Mouse (Mus musculus): ENCODE data around the gene Spata2.

The Spata2 gene

GRCm38 (mm10) chr2:167492713-167493636 lies at the start of gene Spata2:
TSS of gene Spata2 (minus strand) at chr2:167492887.
- peak; percentile 91 for DNase-seq (ENCODE audit: low spot score)

GRCm38 (mm10) chr2:167542361-167542760 lies 49.7 kb upstream of the Spata2 start:
- no peak for DNase-seq (ENCODE audit: low spot score)

GRCm38 (mm10) chr2:167541761-167542160 lies 49.1 kb upstream of the Spata2 start:
- no peak for DNase-seq (ENCODE audit: low spot score)

DNA sequence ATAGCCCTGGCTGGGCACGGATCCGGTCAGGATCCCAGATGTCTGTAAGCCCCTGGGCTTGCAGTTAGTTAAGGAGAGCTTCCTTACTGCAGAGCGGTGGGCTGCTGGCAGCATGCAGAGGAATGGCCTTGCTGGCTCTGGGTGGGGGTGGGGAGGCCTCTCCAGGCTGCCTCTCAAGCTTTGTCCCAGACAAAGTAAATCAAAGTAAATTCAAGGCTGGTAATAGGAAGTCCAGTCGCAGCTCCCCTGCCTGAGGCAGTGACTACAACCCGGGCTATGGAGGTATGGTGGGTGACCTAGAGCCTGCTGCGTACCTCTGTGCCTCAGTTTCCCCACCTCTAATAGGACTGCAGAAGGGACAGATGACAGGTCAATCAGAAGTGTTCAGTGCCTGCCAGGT lies 48.6 kb upstream of the Spata2 start:
- peak; percentile 51 for DNase-seq (ENCODE audit: low spot score)

DNA sequence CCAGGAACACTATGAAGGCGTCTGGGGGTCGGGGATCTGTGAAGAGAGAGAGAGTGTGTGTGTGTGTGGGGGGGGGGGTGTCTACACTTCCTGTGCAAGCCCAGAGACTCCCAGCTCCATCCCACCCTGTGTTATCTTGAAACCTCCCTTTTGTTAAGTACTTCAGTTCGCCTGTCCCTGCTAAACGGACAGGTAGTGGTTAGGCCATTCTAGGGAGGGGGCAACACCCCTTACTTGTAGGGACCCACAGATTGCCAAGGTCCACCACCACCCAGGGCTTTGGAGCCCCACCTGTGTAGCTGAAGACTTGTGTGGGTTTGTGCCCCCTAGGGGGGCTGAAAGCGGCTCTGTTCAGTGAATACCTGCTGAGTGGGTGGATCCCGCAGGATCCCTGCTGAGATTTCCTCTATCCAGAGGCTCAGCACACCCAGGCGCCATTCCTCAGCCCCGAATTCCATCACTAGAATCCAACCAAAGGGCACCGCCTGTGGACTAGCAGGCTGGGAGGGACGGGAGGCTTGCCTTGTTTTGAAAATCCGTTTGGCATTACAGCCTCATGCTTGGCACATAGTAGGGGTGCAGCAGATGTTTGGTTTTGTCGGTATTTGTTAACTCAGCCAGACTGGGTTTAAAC lies 47.9 kb upstream of the Spata2 start:
- peak; percentile 43 for DNase-seq (ENCODE audit: low spot score)

DNA sequence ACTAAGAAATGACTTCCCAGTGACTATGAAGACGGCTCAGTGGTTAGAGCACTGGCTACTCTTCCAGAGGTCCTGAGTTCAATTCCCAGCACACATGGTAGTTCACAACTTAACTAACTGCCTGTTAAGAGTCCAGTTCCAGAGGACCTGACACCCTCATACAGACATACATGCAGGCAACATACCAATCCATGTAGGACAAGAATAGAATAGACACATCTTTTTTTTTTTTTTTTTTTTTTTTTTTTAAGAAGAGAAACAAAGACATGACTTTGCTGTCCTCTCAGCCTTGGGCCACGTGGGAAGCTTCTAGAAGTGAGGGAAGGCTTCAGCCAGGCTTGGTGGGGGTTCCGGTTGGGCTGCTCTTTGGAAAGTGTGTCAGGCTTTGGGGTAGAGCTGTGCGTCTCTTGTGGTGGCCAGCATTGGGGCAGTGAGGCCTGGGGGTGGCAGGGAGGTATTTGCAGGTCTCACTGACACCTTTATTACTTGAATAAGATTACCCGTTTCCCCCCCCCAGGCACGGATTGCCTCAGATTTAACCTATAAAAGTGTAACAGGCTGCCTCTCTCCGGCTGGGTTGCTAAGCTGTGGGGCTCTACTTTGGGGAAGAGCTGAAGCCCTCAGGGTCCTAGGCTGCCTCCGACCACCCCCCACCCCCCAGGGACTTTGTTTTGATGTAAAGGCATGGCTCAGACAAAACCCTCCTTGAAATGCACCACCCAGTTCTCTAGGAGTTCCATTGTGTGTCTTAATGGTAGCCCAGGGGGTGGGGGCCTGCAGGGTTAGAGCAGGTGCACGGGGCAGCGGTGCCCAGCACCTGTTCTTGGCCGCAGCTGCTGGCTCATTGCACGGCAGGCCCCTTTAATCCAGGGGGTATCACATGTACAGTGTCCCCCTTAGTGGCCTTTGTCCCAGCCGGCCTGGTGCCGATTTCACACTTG lies 47.1 kb upstream of the Spata2 start:
- no peak for DNase-seq (ENCODE audit: low spot score)

DNA sequence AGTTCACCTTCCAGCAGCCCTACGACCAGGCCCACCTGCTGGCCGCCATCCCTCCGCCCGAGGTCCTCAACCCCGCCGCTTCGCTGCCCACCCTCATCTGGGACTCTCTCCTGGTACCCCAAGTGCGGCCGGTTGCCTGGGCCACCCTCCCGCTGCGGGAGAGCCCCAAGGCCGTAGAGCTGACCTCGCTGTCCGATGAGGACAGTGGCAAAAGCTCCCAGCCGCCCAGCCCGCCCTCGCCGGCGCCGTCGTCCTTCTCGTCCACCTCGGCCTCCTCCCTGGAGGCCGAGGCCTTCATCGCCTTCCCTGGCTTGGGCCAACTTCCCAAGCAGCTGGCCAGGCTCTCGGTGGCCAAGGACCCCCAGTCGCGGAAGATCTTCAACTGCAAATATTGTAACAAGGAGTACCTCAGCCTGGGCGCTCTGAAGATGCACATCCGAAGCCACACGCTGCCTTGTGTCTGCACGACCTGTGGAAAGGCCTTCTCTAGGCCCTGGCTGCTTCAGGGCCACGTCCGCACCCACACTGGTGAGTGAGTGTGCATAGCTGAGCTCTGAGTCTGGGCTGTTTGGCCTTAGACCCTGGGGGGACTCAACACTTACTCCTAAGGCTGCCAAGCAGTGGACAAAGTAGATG lies 46.1 kb upstream of the Spata2 start:
- DNase-seq (ENCODE audit: low spot score), result peak; percentile 29

GRCm38 (mm10) chr2:167537476-167538297 lies 45.0 kb upstream of the Spata2 start, which contains the start of gene Snai1:
TSS of gene Snai1 (plus strand) at chr2:167538195.
- DNase-seq (ENCODE audit: low spot score), result peak; percentile 99

DNA sequence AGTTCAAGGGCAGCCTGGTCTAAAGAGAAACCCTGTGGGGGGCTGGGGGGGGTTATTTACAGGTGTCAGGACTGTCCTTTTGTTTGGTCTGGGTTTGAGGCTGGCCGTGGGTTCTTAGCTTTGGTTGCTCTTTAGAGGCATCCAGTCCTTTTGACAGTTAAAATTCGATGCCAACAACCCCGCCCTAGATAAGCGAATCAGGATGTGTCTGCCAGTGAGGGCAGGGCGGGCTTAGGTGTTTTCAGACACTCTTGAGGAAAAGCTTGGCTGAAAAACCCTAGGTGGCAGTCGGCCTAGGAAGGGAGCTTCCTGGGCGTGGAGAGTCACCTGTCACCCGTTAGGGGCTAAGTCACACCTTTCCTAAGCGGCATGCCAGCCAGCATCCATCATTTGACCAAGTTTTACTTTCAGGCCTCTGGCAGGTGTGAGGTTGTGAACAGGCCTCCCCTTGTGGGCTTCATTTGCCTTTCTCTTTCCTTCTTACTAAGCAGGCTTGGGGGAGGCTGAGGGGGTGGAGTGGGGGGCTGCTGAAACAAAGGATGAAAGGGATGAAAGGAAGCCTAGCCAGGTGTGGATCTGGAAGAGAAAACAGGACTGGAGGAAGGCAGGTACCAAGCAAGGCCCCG lies 43.7 kb upstream of the Spata2 start:
- no peak for DNase-seq (ENCODE audit: low spot score)

DNA sequence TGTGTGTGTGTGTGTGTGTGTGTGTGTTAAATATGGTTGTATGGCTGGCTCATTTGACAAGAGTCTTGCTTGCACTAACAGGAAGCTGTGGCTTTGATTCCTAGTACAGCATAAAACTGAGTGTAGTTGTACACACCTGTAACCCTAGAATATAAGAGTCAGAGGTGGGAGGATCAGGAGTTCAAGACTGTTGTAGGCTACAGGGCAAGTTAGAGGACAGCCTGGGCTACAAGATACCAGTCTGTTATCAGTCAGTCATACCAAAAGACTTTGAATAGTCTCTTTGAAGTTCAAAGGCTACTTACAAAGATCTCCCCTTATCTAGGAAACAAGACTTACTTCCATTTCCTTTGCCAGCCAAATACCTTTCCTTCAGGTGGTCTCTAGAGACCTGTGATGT lies 41.2 kb upstream of the Spata2 start:
- DNase-seq (ENCODE audit: low spot score), result no peak

DNA sequence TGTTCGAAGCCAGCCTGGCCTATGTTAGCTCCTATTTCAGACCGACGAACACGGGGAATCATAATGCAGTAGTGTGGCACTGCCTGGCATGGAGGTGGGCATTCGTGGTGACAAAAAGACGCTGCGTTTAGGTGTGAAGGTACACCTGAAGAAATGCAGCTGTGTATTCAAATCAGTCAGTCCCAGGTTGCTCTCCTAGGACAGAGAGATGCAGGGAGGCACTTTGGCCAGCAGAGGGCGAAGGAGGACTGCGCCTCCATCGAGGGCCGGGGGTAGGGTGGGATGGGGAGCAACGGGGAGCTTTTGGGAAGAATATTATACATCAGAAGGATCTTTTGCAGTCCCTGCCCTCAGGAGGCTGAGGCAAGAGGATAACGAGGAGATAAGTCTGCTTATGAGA lies 39.4 kb upstream of the Spata2 start:
- DNase-seq (ENCODE audit: low spot score), result peak; percentile 77

DNA sequence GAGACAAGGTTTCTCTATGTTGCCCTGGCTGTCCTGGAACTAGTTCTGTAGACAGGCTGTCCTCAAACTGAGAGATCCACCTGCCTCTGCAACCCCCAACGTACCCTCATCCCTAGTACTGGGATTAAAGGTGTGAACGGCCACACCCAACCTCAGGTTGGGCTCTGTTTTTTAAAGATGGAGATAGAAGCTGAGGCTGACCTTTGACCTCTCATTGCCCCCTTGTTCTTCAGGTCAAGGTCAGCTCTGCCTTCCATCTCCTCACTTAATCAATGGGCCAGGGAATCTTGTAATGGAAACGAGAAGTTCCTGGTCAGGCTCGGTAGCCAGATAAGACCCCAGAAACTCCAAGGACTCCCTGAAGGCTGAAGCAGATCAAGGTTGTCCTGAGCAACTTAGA lies 37.8 kb upstream of the Spata2 start:
- no peak for DNase-seq (ENCODE audit: low spot score)

GRCm38 (mm10) chr2:167529935-167530513 lies 37.3 kb upstream of the Spata2 start:
- no peak for DNase-seq (ENCODE audit: low spot score)

DNA sequence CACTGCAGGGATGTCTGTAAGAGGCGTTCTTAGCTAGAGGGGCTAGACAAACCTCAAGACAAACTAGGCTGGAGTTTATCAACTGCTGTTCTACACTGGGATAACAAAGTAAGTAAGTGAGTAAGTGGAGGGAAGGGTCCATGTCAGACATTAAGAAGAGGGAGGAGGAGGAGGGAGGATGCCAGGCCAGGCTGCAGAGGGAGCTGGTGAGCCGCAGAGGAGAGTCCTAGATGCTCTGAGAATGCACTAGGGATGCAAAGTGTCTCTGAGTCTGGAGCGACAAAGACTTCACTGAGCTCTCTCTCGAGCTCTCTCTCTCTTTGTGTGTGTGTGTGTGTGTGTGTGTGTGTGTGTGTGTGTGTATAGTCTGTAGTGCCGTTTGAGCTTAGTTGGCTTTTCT lies 35.6 kb upstream of the Spata2 start:
- DNase-seq (ENCODE audit: low spot score), result peak; percentile 81

DNA sequence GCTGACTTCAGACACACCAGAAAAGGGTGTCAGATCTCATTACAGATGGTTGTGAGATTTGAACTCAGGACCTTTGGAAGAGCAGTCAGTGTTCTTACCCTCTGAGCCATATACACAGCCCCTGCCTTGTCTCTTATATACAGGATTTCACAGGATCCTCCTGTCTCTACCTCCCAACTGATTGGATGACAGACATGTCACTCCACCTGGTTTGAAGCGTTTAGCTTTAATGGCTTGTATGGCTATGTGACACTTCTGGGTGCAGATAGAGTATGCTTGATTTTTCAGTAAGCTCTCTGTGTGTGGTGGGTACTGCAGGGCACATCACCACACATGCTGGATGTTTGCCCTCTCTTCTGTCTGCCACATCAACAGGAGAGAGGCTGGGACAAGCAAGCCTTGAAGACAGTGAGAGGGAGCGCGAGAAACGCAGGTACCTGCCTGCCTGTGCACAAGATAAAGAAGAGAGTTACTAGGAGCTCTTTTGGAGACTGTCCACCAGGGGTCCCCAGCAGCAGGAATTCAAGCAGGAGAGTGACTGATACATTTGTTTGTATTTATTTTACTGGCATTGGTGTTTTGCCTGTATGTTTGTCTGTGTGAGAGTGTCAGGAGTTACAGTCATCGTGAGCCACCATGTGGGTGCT lies 27.0 kb upstream of the Spata2 start:
- no peak for DNase-seq (ENCODE audit: low spot score)

DNA sequence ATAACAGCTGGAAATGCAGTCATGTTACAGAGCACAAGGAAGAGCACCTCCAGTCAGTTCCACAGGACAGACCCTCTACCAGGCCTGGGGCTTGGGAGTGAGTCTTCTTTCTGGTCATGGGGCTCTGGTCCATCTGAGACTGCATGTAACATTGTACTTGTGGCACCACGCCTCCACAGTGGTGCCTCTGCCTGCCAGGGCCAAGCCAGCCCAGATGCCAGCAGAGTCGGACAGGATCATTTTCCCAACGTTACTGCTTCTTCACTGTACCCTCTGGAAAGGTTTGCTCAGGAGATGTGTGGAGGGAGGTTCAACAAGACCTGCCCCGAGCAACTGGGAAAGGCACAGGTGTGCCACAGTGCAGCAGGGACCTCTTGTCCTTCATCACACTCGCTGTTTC lies 23.0 kb upstream of the Spata2 start:
- DNase-seq (ENCODE audit: low spot score), result no peak

GRCm38 (mm10) chr2:167514641-167515040 lies 22.0 kb upstream of the Spata2 start:
- no peak for DNase-seq (ENCODE audit: low spot score)

- no peak for DNase-seq (ENCODE audit: low spot score)
Observed at GRCm38 (mm10) chr2:167512970-167513369, 20.3 kb upstream of the Spata2 start.

DNA sequence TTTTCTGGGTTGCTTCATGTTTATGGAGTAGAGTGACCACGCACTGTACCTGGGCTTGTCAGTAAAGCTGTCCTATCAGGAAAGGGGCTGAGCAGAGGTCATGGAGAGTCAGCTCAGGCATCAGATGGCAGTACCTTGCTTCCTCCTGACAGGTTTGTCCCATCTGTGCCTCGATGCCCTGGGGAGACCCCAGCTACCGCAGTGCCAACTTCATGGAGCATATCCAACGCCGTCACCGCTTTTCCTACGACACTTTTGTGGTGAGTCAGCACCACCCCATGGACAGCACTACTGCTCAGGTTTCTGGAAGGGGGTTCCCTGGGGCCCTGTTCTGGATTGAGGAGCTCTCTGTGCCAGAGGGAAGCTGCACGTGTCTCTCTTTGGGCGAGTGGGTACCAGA lies 19.7 kb upstream of the Spata2 start:
- DNase-seq (ENCODE audit: low spot score), result no peak

All from embryo, embryonic 10 days (tissue).